ENCODE assay signal across 12 mouse cellular contexts in genomic region chr5:107972444-107973272, GRCm38 (mm10). TPM values are rescaled to one million over a fixed set of nuclear protein-coding genes. Genes with fewer than 3 reads are reported as not detected.
A peak's percentile ranks its signal among the peaks of the same experiment; 100 is the strongest.
DNase-seq lines count a peak whose midpoint lies in the region; ATAC-seq lines count a peak whose summit lies in the region.
"Had no signal": no experiment of that assay in that cellular context is flagged by ENCODE, and none has a peak within 500 bp of the region (broad histone marks: within the 10 kb centered on the region; RNA-seq: fewer than 3 reads in every experiment).

No protein-coding gene starts in this region.

- 61% methylated on average over 13 of the region's 13 CpGs for WGBS in kidney, embryonic 15.5 days
- 30% methylated on average over 13 of the region's 13 CpGs for WGBS in liver, embryonic 15.5 days (ENCODE audit: insufficient replicate concordance)

- peak; percentile 25; the same call in 1 of the 2 replicates for ATAC-seq in kidney, embryonic 15.5 days (replicated peaks; ENCODE audit: low FRiP score)
- ATAC-seq in common myeloid progenitor, adult 5-6 weeks (replicated peaks; ENCODE audit: low read depth, poor library complexity, severe bottlenecking): peak; percentile 71
- ATAC-seq in liver, embryonic 15.5 days (ENCODE audit: insufficient read depth): peak; percentile 89
- ATAC-seq: activated CD4-positive, CD25-positive, alpha-beta regulatory T cell, adult 4 months had no signal

- H3K4me2 ChIP-seq in kidney, embryonic 15.5 days: no peak overlapping the region
- peak overlapping the region; percentile 50 for H3K4me2 ChIP-seq in liver, embryonic 15.5 days
- H3K4me2 ChIP-seq: heart, embryonic 15.5 days; neural tube, embryonic 15.5 days had no signal

- no peak for DNase-seq in kidney, postnatal 4 days
- peak; percentile 70 for DNase-seq in MEL-GATA-1-ER (ENCODE audit: extremely low read depth, low read depth)
- DNase-seq in layer of hippocampus, adult 18-20 months (ENCODE audit: low spot score in 2 of 2): no peak
- DNase-seq in right cerebral cortex, postnatal 4 days: no peak
- DNase-seq: gastrocnemius, postnatal 10 days had no signal

- no peak overlapping the region for H3K27ac ChIP-seq in kidney, embryonic 15.5 days
- H3K27ac ChIP-seq in liver, embryonic 15.5 days (replicated peaks): peak overlapping the region; percentile 79
- H3K27ac ChIP-seq: heart, embryonic 15.5 days; left cerebral cortex, adult 2 months; neural tube, embryonic 15.5 days had no signal

- H3K4me1 ChIP-seq in kidney, embryonic 15.5 days: peaks cover 14% of the 10 kb centered on the region
- peaks cover 58% of the 10 kb centered on the region for H3K4me1 ChIP-seq in liver, embryonic 15.5 days (replicated peaks)
- H3K4me1 ChIP-seq: neural tube, embryonic 15.5 days had no signal

- no peak overlapping the region for H3K4me3 ChIP-seq in kidney, embryonic 15.5 days (replicated peaks)
- 0 out of 2 replicates have a peak overlapping the region, but pooled peaks have one; percentile 10 for H3K4me3 ChIP-seq in liver, embryonic 15.5 days (replicated peaks)
- H3K4me3 ChIP-seq: heart, embryonic 15.5 days; left cerebral cortex, adult 2 months; neural tube, embryonic 15.5 days had no signal

- no peak overlapping the region for H3K9ac ChIP-seq in kidney, embryonic 15.5 days
- H3K9ac ChIP-seq in liver, embryonic 15.5 days: no peak overlapping the region
- H3K9ac ChIP-seq: heart, embryonic 15.5 days; neural tube, embryonic 15.5 days had no signal

- H3K36me3 ChIP-seq in kidney, embryonic 15.5 days: no peaks in the 10 kb centered on the region
- no peaks in the 10 kb centered on the region for H3K36me3 ChIP-seq in liver, embryonic 15.5 days (replicated peaks)
- H3K36me3 ChIP-seq: heart, embryonic 15.5 days; neural tube, embryonic 15.5 days had no signal

- no peaks in the 10 kb centered on the region for H3K9me3 ChIP-seq in kidney, embryonic 15.5 days (replicated peaks)
- no peaks in the 10 kb centered on the region for H3K9me3 ChIP-seq in liver, embryonic 15.5 days (replicated peaks)
- H3K9me3 ChIP-seq: heart, embryonic 15.5 days; neural tube, embryonic 15.5 days had no signal

- H3K27me3 ChIP-seq in kidney, embryonic 15.5 days: no peaks in the 10 kb centered on the region
- H3K27me3 ChIP-seq in liver, embryonic 15.5 days: no peaks in the 10 kb centered on the region
- H3K27me3 ChIP-seq: heart, embryonic 15.5 days; neural tube, embryonic 15.5 days had no signal

RNA-seq across cellular contexts. Expression of gene Fam69a, which starts 14.2 kb away (rescaled TPM):
- 19.1 and 21.3 TPM in 2 replicates for polyA plus RNA-seq in kidney, embryonic 15.5 days (2015; fragmentation: Nextera tagmentation; extraction: Ambion mirVana)
- total RNA-seq in common myeloid progenitor, adult 5-6 weeks (2017): 15.8 and 28.6 TPM in 2 replicates
- polyA plus RNA-seq in liver, embryonic 15.5 days (2015; fragmentation: Nextera tagmentation; extraction: Ambion mirVana): 7.8 and 8.9 TPM in 2 replicates
- 10 to 100 TPM; 28.3 to 35.2 TPM for total RNA-seq in layer of hippocampus, adult 18-20 months (2021)

Comparison
In these comparisons a context has a peak if more than half of its experiments do, and no peak if none do; other contexts are left out.
1. ATAC-seq: peak in every context shown above with its lines; median percentile 89 in liver, embryonic 15.5 days; 71 in common myeloid progenitor, adult 5-6 weeks; 25 in kidney, embryonic 15.5 days.